Mouse (Mus musculus): ENCODE data around the gene Peg3. TPM values are rescaled to one million over a fixed set of nuclear protein-coding genes. Genes with fewer than 3 reads are reported as not detected.

Peg3 gene
- total RNA-seq, 2 experiments from 2014 or later = 160 to 182 TPM

DNA sequence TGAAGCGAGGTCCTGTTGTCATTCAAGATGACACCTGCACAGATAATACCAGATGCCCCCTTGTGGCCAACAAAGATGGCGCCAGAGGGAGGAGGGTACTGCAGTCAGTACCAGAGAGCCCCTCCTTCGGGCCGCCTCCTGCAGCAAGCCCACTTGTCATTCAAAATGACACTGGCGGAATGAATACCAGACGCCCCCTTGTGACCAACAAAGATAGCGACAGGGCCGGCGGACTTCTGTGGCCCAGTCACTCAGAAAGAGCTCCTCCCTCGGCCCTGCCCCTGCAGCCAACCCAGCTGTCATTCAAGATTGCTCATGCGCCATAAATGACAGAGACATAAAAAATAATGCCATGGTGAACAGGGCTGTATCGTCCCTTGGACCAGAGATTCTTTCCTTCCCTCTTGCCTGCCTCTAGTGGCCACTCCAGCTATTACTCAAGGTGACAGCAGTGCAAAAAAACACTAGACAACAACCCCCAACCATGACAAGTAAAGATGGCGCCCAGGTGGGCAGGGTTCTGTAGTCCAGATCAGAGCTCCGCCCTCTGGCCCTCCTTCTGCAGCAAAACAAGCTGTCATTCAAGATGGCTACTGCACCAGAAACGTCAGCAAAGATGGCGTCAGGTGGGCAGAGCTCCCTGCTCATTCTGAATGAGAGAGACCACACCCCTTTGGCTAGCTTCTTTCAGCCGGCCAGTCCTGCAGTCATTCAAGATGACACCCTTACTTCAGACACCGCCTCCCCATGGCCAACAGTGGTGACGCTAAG is 2.7 kb downstream of the Peg3 start:
- peak; percentile 58 to 62 for DNase-seq (ENCODE audit: extremely low spot score in 1 of 2, low spot score in 1 of 2)

DNA sequence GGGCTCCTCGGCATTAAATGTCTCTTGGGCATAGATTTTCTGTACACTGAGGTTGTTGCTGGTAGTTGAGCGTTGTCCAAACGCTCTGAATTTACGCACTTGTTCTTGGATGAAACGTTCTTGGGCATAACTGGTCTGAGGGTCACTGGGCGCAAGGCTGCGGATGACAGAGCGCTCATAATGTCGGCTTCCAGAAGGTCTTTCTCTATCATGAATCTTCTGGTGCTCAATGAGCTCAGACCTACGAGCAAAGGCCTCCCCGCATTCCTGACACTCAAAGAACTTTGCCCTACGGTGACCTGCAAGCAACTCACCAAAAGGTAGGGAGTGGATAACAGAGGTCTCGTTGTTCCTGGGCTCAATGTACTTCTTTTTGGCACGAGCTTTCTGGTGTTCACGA is 20.8 kb downstream of the Peg3 start:
- DNase-seq (ENCODE audit: extremely low spot score in 1 of 2, low spot score in 1 of 2) = no peak

DNA sequence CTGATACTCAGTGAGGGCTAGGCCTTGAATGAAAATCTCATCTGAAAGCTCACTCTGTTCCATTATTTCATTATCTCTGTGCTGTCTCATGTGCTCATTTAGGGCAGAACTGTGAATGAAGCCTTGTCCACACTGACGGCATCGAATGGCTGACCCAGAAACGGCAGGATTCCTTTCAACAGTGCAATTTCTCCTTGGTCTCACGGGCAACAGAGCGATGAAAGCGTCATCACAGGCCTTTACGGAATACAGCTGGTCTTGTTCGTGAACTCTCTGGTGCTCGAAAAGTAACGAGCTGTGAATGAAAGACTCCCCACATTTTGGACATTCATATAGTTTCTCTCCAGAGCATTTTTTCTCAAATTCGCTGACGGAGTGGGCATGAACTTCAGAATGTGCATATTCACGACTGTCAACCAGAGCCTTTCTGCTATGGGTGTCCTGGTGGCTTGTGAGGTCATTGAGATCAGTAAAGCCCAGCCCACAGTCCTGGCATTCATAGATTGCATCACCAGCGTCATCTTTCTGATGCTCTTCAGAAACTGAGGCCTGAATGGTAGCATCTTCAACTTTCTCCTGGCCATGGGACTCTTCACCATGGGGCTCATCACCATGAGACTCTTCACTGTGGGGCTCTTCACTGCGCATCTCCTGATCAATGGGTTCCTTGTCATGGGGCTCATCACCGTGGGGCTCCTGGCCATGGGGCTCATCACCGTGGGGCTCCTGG is 21.6 kb downstream of the Peg3 start:
- DNase-seq (ENCODE audit: extremely low spot score in 1 of 2, low spot score in 1 of 2) = no peak

DNA sequence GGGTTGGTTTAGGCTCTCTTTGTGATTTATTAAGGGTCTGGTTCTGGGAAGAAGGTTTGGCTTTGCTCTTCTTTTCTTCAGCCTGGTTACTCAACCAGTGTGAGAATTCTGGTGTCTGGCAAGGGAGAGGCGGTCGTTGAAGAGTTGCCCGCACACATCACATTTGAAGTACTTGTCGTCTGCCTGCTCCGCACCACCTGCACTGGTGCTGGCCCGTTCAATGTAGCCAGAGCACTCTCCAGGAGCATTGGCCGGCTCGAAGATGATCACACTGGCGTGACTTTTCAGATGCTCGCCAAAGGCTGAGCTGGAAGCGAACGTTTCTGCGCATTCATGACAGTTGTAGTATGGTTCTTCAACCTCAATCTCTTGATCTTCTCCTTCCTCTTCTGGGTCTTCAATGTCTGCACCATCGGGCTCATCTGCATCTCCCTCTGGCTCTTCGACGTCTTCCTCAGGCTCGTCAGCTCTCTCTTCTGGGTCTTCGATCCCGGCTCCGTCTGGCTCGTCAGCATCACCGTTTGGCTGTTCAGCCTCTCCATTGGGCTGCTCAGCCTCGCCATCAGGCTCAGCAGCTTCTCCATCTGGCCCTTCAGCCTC is 22.7 kb downstream of the Peg3 start:
- no peak for DNase-seq (ENCODE audit: extremely low spot score in 1 of 2, low spot score in 1 of 2)

DNA sequence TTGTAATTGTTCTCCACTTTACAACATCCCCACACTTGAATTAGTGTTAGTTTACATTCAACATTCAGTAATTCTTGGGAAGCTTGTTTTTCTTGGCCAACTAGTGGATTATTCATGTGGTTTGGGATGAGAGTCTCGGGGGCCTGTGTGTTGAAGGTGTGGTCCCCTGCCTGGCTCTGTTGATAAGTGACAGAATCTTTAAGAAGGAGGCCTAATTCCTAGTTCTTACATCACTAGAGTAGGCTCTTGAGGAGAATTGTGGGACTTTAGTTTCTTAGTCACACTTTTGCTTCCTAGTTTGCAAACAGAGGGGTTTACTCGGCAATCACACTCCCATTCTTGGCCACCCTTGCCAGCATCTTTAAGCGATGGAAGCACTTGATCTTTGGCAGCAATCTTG is 31.0 kb downstream of the Peg3 start:
- no peak for DNase-seq (ENCODE audit: extremely low spot score in 1 of 2, low spot score in 1 of 2)

DNA sequence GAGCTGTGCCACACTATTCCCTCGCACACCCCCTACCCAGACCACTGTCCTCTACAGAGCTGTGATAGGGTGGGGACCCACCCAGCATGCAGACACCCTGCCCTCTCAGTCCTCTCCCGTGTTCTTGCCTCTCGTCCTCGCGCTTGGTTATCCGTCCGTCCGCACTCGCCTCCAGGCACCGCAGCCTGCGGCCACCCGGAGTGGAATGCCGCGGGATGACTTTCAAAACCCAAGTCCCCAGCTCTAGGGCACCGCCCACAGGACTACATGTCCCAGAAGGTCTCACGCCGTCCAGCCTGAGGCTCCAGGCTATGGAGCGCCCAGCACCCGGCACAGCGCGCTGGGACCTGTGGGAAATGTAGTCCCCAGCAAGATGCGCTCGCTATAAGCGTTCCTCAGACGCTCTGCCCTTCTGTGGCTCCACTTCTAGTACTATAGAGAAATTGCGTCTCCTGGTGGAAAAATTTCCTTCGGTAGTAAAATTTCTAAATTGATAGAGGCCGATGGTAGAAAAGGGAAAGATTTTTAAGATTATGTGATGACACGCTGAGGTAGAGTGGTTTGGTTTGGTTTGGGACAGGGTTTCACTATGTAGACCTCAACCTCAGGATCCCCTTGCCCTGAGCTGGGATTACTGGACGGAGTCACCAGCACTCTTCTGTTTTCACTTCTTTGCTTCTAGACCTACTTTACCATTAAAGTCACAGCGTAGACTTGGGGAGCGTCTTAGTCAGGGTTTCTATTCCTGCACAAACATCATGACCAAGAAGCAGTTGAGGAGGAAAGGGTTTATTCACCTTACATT is 33.8 kb downstream of the Peg3 start, which contains the start of gene Zim1:
Zim1 (minus strand) TSS at position 210 of the 805 bp plus-strand sequence.
- peak; percentile 64 to 76 for DNase-seq (ENCODE audit: extremely low spot score in 1 of 2, low spot score in 1 of 2)

DNA sequence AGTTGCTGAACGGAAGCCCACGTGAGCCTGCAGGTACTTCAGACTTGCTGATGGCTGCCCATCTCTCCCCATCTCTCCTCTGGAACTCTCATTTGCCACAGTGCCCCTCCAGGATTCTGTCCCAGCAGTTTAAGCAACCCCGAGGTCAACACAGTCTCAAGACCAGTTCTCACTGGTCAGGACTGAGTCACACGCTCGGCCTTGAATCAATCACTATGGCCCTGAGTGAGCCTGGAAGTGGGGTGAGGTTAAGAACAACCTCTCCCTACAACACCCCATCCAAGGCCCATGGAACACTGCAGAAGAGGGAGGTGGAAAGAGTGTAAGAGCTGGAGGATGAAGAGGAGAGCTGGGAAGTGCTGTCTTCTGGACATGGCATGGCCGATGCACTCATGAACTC is 44.7 kb downstream of the Peg3 start:
- DNase-seq (ENCODE audit: extremely low spot score in 1 of 2, low spot score in 1 of 2) = no peak

DNA sequence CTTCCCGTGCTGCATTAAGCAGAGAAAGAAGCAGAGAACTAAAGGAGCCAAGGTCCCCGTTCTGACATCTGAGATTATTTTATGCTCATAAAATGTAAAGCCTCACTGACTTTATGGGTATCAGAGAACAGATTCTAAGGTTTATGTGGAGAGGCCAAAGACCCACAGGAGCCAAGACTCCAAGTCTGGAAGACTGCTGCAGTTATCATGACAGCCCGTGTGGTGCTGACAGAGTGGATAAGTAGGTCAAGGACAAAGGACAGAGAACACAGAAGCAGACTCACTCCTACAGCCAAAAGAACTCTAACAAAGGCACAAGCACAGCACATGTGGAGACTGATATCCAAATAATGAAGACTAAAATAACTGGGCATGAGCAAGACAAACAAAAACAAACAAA is 63.5 kb downstream of the Peg3 start:
- no peak for DNase-seq (ENCODE audit: extremely low spot score in 1 of 2, low spot score in 1 of 2)

DNA sequence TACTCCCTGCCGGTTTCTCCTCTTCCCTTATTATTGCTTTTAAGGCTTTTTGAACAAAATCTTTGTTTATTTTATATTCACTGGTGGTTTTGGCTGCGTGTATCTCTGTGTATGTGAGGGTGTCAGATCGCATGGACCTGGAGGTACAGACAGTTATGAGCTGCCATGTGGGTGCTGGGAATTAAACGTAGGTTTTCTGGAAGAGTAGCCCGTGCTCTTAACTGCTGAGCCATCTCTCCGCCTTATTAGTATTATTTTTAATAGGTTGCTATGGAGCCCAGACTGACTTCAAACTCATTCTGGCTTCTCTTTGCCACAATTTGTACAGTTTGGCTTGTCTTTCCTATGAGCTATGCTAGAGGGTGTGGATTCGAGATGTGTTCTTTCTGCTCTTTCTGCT is 66.8 kb downstream of the Peg3 start:
- DNase-seq (ENCODE audit: extremely low spot score in 1 of 2, low spot score in 1 of 2) = no peak

DNA sequence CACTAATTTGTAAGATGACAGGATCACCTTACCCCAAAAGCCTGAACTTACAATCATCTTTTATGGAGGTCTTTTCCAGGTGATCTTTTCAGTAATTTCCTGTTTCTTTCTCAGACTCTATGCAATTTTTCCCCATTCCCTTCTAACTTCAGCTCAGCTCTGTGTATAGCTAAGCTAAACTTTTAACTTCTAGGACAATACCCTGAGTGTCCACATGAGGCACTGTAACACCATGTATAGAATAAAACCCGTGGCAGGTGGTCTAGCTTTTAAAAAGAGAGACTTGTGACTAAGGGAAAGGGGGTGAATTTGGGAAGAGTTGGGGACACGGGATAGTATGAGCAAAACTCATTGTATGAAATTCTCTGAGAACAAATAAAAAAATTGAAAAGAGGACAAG is 70.6 kb downstream of the Peg3 start:
- DNase-seq (ENCODE audit: extremely low spot score in 1 of 2, low spot score in 1 of 2) = peak in 1 of 2 experiments; percentile 56

DNA sequence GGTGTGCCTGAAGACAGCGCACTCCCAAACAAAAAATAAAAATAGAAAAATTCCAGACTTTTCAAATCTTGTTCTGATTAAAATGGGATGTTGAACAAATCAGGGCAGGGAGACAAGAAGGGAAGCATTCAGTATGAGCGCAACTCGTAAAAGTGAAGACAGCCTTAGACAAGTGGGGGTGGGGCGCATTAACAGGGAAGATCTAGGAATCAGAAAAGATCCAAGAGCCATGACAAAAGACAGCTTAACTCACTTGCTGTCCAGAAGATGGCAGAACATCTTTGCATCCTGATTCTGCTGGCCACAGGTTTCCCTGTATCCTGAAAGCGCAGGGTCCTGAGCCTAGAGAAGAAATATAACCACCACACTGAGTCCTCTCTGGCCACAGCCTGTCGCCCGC is 71.6 kb downstream of the Peg3 start:
- no peak for DNase-seq (ENCODE audit: extremely low spot score in 1 of 2, low spot score in 1 of 2)

Other genes with a start within 250 kb of the Peg3 start
- not detected for gene Olfr5, start 243.5 kb downstream of the Peg3 start, total RNA-seq (2021)
- not detected for gene Olfr1347, start 230.7 kb downstream of the Peg3 start, total RNA-seq (2021)
- not detected for gene Olfr1348, start 221.7 kb downstream of the Peg3 start, total RNA-seq (2021)
- not detected for gene Olfr1349, start 207.5 kb downstream of the Peg3 start, total RNA-seq (2021)
- not detected for gene Olfr1350, start 165.6 kb downstream of the Peg3 start, total RNA-seq (2021)
- gene Zim1, start 34.0 kb downstream of the Peg3 start, total RNA-seq (2021) = 1 to 10 TPM; 5.6 to 7.4 TPM
- 10 to 100 TPM; 28.8 to 29.5 TPM for gene Usp29, start 147 bp upstream of the Peg3 start, total RNA-seq (2021)